Mouse (Mus musculus): Measurements from ENCODE around the gene Gm36864. TPM values are rescaled to one million over a fixed set of nuclear protein-coding genes. Genes with fewer than 3 reads are reported as not detected.

Gm36864 gene
- total and polyA plus RNA-seq, 3 experiments = 0.16 TPM; not detected in 2

- DNase-seq (ENCODE audit: extremely low read depth) = no peak
- in situ Hi-C loops (cut with MboI; ENCODE audit: low pct_ligation_motif_present, low pct_unique_long_range_greater_than_20kb, low sequenced_read_pairs) = no loop called here
- no peak overlapping the region for H3K27ac ChIP-seq (ENCODE audit: insufficient read depth, low read depth)
- no peaks in the 10 kb centered on the region for H3K79me2 ChIP-seq (replicated peaks; ENCODE audit: control insufficient read depth, extremely low read depth, insufficient read depth, poor library complexity, severe bottlenecking)
- no peak overlapping the region for H3K4me3 ChIP-seq (replicated peaks in 1 of 3; ENCODE audit: low read depth in 2 of 3, low read length in 2 of 3, poor library complexity in 1 of 3)
- H3K27me3 ChIP-seq (replicated peaks) = peaks cover 9% of the 10 kb centered on the region
- H3K4me1 ChIP-seq (ENCODE audit: control insufficient read depth in 1 of 2, insufficient read depth in 2 of 2) = peaks cover 0 to 6% of the 10 kb centered on the region in 2 experiments; a peak in 2 of 4 replicates
- dilution Hi-C loops (cut with MboI; ENCODE audit: extremely low pct_ligation_motif_present, extremely low pct_unique_long_range_greater_than_20kb, low sequenced_read_pairs) = no loop called here
- TF ChIP-seq RCOR1 (conservative IDR thresholded peaks at IDR 0.05; ENCODE audit: low read depth, low read length) (no peak), TBP (conservative IDR thresholded peaks at IDR 0.05; ENCODE audit: low read depth, low read length) (no peak), USF1 (IDR thresholded peaks at IDR 0.05; ENCODE audit: low read depth, low read length) (no peak), MXI1 (IDR thresholded peaks at IDR 0.05; ENCODE audit: low read depth, low read length) (no peak), CTCF (conservative IDR thresholded peaks at IDR 0.05 in 1 of 2, IDR thresholded peaks at IDR 0.05 in 1 of 2; ENCODE audit: low read depth in 2 of 2, low read length in 2 of 2) (no peak), IRF4 (IDR thresholded peaks at IDR 0.05; ENCODE audit: low read depth, low read length) (no peak), MYC (IDR thresholded peaks at IDR 0.05; ENCODE audit: low read depth, low read length) (no peak), E2F4 (IDR thresholded peaks at IDR 0.05; ENCODE audit: insufficient replicate concordance, low read depth, low read length) (no peak), JUN (IDR thresholded peaks at IDR 0.05; ENCODE audit: insufficient read depth, low read depth, low read length) (no peak), ETS1 (conservative IDR thresholded peaks at IDR 0.05; ENCODE audit: low read depth, low read length) (no peak), EP300 (IDR thresholded peaks at IDR 0.05; ENCODE audit: low read length) (no peak), POLR2A (IDR thresholded peaks at IDR 0.05; ENCODE audit: low read depth, low read length) (no peak), MEF2A (IDR thresholded peaks at IDR 0.05; ENCODE audit: borderline replicate concordance, low read depth, low read length) (no peak), USF2 (conservative IDR thresholded peaks at IDR 0.05; ENCODE audit: low read depth, low read length) (no peak)
- H3K36me3 ChIP-seq (replicated peaks in 1 of 2; ENCODE audit: control insufficient read depth in 1 of 2, insufficient read depth in 1 of 2, low read length in 1 of 2) = no peaks in the 10 kb centered on the region
- no peak overlapping the region for H3K9ac ChIP-seq (ENCODE audit: insufficient read depth, low read depth)
- H3K9me3 ChIP-seq (replicated peaks; ENCODE audit: low read length) = no peaks in the 10 kb centered on the region
- H3K4me2 ChIP-seq (ENCODE audit: insufficient read depth, low read depth, poor library complexity, severe bottlenecking) = no peak overlapping the region
Observed at GRCm38 (mm10) chr7:44239913-44240312, 3.9 kb downstream of the Gm36864 start.

GRCm38 (mm10) chr7:44240712-44241111 lies 4.7 kb downstream of the Gm36864 start:
- no peak for TF ChIP-seq TCF12 (IDR thresholded peaks at IDR 0.05; ENCODE audit: low read depth, low read length)
- no peak for TF ChIP-seq ETS1 (conservative IDR thresholded peaks at IDR 0.05; ENCODE audit: low read depth, low read length)
- no peak for TF ChIP-seq RAD21 (IDR thresholded peaks at IDR 0.05; ENCODE audit: low read depth, low read length)
- TF ChIP-seq SIN3A (IDR thresholded peaks at IDR 0.05; ENCODE audit: low read length) = no peak
- TF ChIP-seq UBTF (IDR thresholded peaks at IDR 0.05; ENCODE audit: low read depth, low read length) = no peak
- TF ChIP-seq EP300 (IDR thresholded peaks at IDR 0.05; ENCODE audit: low read length) = no peak
- no peak for TF ChIP-seq HCFC1 (IDR thresholded peaks at IDR 0.05; ENCODE audit: low read depth, low read length)
- no peak for TF ChIP-seq TBP (conservative IDR thresholded peaks at IDR 0.05; ENCODE audit: low read depth, low read length)
- TF ChIP-seq CHD2 (IDR thresholded peaks at IDR 0.05; ENCODE audit: low read length) = no peak
- H3K4me3 ChIP-seq (replicated peaks in 1 of 3; ENCODE audit: low read depth in 2 of 3, low read length in 2 of 3, poor library complexity in 1 of 3) = no peak overlapping the region
- 0 out of 2 replicates have a peak, but pooled peaks cover 4% of the 10 kb centered on the region for H3K79me2 ChIP-seq (replicated peaks; ENCODE audit: control insufficient read depth, extremely low read depth, insufficient read depth, poor library complexity, severe bottlenecking)
- dilution Hi-C loops (cut with MboI; ENCODE audit: extremely low pct_ligation_motif_present, extremely low pct_unique_long_range_greater_than_20kb, low sequenced_read_pairs) = no loop called here
- no peak overlapping the region for H3K9ac ChIP-seq (ENCODE audit: insufficient read depth, low read depth)
- no peak overlapping the region for H3K27ac ChIP-seq (ENCODE audit: insufficient read depth, low read depth)
- in situ Hi-C loops (cut with MboI; ENCODE audit: low pct_ligation_motif_present, low pct_unique_long_range_greater_than_20kb, low sequenced_read_pairs) = no loop called here
- H3K9me3 ChIP-seq (replicated peaks; ENCODE audit: low read length) = no peaks in the 10 kb centered on the region
- no peak overlapping the region for H3K4me2 ChIP-seq (ENCODE audit: insufficient read depth, low read depth, poor library complexity, severe bottlenecking)
- peaks cover 9% of the 10 kb centered on the region for H3K27me3 ChIP-seq (replicated peaks)
- no peaks in the 10 kb centered on the region for H3K36me3 ChIP-seq (replicated peaks in 1 of 2; ENCODE audit: control insufficient read depth in 1 of 2, insufficient read depth in 1 of 2, low read length in 1 of 2)
- no peak for DNase-seq (ENCODE audit: extremely low read depth)
- peaks cover 5 to 13% of the 10 kb centered on the region in 2 experiments for H3K4me1 ChIP-seq (ENCODE audit: control insufficient read depth in 1 of 2, insufficient read depth in 2 of 2)
